Mouse (Mus musculus) G1E (cell line): ENCODE data around the gene Lig3.

Experiments
- CTCF ChIP-seq: IDR thresholded peaks from 2 replicates; pipeline ENCODE4 v1.5.1; 2012; ENCODE audit warnings: low read depth, low read length, inconsistent platforms, mixed read lengths
- GATA1 ChIP-seq: IDR thresholded peaks from 2 replicates; pipeline ENCODE4 v1.6.1; 2012; ENCODE audit warnings: borderline replicate concordance, low read length, inconsistent platforms, mixed read lengths
- GATA2 ChIP-seq: IDR thresholded peaks from 2 replicates; pipeline ENCODE4 v1.6.1; 2012; ENCODE audit warnings: low read depth, low read length, inconsistent platforms, borderline replicate concordance
- POLR2AphosphoS5 ChIP-seq: IDR thresholded peaks from 2 replicates; pipeline ENCODE4 v1.6.1; 2012; ENCODE audit warnings: low read depth, low read length, inconsistent platforms; ENCODE audit not compliant: insufficient replicate concordance
- TAL1 ChIP-seq: conservative IDR thresholded peaks from 2 replicates; pipeline ENCODE4 v1.6.1; 2012; ENCODE audit warnings: low read depth, low read length, inconsistent platforms, mixed read lengths

GRCm38 (mm10) chr11:82808485-82808884, 27.6 kb downstream of the Lig3 start:
- TF ChIP-seq CTCF: no peak
- TF ChIP-seq TAL1: no peak
- TF ChIP-seq GATA2: no peak
- TF ChIP-seq GATA1: no peak
- TF ChIP-seq POLR2AphosphoS5: no peak
